Mouse (Mus musculus): Measurements from ENCODE around the gene Pak1.

Gene Pak1

GRCm38 (mm10) chr7:97777191-97777590 is 11.2 kb upstream of the Pak1 start:
- no peak for DNase-seq (ENCODE audit: low read depth, low spot score)

DNA sequence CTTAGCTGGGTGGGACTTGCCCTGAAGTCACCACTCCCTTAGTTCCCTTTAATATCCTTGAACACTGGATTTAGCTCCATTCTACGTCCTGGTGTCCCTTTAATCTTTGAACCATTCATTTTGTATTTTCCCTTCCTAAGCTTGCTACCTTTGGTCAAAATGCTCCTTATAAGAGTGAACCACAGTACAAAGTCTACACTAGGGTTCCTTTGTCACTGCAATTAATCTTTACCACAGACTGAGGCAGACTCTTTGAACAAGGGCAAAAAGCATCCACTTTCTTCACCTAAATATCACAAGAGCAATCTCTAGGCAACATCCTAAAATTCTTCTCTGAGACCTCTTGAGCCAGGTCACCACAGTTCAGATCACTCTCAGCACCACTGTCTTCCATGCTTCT is 8.1 kb upstream of the Pak1 start:
- no peak for DNase-seq (ENCODE audit: low read depth, low spot score)

GRCm38 (mm10) chr7:97780815-97781214 is 7.5 kb upstream of the Pak1 start:
- no peak for DNase-seq (ENCODE audit: low read depth, low spot score)

GRCm38 (mm10) chr7:97781496-97781895 is 6.8 kb upstream of the Pak1 start:
- no peak for DNase-seq (ENCODE audit: low read depth, low spot score)

GRCm38 (mm10) chr7:97783523-97783922 is 4.8 kb upstream of the Pak1 start:
- DNase-seq (ENCODE audit: low read depth, low spot score) = no peak

DNA sequence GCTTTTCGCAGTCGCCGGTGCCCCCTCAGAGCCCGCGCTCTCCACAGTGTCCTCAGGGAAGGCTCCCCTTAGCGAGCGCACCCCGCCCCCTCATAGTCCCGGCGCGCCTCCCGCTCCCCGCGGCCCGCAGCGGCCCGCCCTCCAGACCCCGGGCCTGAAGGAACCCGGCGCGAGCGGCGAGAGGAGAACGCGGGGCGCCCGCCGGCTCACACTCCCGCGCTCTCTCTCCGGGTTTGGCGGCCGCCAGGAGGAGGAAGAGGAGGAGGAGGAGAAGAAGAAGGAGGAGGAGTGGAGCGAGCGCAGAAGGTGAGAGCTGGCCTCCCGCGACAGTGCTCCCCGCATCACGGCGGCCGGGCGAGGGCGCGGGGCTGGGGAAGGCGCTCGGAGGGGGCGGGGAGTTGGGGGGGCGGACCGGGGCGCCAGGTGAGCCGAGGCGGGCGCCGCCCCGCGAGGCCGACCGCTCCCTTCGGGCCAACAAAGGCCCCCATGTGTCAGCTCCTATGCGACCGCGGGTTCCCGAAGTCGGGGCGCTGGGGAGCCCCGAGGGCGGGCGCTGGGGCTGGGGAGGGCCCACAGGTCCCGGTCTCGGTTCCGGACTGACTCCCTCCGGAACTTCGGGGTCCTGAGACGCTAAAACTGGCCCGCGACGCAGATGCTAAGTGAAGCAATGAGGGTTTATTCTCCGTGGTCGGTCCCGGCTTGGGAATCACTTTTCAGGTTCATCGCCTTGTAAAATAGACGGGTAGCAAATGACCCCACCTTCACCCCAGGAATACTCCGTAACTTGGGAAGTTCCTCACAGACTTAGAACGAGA is 535 bp downstream of the Pak1 start:
- DNase-seq (ENCODE audit: low read depth, low spot score) = no peak

- no peak for DNase-seq (ENCODE audit: low read depth, low spot score)
Measured at GRCm38 (mm10) chr7:97790272-97790671, 1.9 kb downstream of the Pak1 start.

DNA sequence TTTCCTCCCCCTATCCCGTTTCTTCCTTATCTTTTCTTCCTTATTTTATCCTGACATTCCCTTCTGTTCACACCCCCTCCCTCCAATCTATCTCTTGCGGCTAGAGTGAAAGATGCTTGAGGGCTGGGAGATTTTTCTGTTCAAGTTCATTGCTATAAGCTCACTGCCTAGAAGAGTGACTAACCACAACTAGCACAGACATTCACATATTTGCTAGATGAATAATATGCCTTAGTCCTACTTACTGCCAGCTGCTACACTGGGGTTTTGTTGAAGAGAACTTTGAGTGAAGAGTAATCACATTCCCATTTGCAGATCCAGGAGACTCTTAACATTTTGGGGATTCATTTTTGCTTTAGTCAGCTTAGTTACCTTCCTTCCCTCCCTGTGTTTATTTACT is 4.0 kb downstream of the Pak1 start:
- DNase-seq (ENCODE audit: low read depth, low spot score) = no peak

DNA sequence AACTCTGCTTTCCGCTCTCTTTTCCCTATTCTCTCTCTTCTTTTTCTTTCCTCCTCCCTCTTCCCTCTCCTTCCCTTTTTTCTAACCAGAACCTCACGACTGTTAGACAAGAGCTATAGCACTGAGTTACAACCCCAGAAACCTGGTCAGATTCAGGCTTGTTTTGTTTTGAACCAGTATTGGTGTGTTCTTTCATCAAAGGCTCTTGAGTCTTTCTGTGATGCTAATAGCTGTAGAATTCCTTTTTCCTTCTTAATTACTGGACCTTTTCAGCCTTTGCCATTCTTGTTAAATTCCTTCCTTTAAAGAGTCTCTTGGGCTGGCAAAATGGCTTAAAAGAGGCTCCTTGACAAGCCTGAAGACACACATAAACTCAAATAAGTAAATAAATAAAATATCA is 14.8 kb downstream of the Pak1 start:
- no peak for DNase-seq (ENCODE audit: low read depth, low spot score)

- DNase-seq (ENCODE audit: low read depth, low spot score) = no peak
Measured at GRCm38 (mm10) chr7:97804245-97805066, 16.1 kb downstream of the Pak1 start.

DNA sequence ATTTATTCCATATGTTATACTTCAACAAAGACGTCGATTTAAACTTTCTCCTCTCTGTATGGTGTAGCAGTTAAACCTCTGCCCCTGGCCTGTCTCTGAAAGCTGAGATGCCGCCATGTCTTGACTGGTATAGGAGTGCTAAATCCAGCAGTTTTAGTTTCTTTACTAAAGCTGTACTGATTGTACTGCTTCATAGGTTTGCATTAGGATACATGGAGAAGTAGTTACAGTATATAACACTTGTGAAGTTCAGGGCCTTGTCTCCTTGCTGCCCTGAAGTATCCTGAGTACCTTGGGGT is 16.7 kb downstream of the Pak1 start:
- DNase-seq (ENCODE audit: low read depth, low spot score) = no peak

GRCm38 (mm10) chr7:97809307-97809706 is 21.0 kb downstream of the Pak1 start:
- no peak for DNase-seq (ENCODE audit: low read depth, low spot score)

DNA sequence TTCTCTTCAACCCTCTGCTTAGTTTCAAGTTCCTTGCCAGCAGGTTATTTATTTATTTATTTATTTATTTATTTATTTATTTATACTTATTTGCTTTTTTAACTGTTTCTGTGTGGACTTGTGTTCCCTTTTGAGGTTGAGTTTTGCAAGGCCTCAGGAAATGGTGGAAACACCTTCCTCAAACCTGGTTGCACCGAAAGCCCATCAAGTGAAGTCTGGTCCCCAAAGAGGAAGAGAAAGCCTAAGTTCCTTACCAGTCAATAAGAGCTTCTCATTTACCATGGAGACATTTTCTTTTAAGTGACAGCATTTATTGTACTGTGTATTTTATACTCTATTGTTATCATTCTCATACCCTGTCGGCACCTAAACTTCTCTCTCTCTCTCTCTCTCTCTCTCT is 33.5 kb downstream of the Pak1 start:
- no peak for DNase-seq (ENCODE audit: low read depth, low spot score)

DNA sequence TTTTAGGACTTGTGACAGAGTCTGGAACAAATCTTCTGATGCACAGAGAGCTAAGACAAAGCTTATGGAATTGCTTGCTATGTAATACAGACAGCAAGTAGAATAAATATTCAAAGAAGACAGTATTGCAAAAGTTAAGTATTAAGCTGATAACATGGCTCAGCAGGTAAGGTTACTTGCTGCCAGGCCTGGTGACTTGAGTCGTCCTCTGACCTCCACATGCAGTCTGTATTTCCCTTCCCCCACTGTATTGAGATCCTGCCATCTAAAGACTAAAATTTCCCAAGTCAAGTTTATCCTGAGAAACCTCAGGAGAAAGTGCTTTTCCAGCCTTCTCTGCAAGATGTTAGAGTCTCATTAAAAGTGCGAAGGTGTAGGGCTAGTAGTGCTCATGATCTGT is 40.8 kb downstream of the Pak1 start:
- no peak for DNase-seq (ENCODE audit: low read depth, low spot score)

DNA sequence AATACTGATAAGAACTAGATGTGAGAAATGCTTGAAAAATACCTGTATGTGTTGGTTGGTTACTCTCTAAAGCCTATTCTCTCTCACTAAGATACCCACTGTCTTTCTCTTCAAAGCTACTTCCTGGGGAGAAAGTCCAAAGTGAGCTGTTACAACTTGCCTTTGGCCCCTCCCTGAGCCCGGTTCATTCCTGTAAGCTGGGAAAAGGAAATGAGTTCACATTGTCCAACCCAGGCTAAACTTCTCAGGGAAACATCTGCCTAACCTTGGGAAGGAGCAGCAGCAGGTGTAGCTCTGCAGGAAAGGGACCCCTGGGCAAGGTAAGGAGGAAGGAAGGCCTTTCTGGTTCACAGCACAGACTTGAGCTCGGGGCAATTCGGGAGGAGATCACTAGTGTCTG is 42.4 kb downstream of the Pak1 start:
- DNase-seq (ENCODE audit: low read depth, low spot score) = no peak

DNA sequence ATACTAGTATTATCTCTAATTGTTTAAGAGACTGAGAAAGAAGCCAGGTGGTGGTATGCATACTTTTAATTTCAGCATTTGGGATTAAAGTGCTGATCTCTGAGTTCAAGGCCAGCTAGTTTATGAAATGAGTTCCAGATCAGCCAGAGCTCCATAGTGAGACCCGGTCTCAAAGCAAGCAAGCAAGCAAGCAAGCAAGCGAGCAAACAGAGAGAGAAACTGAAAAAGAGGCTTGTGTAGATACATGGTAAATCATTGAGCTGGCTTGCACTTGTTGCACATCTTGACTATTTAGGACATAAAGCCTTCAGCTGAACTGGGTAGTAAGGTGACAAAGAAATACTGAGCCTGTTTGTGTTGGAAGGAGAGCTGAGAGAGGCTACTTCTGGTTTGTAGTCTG is 44.6 kb downstream of the Pak1 start:
- DNase-seq (ENCODE audit: low read depth, low spot score) = no peak

- no peak for DNase-seq (ENCODE audit: low read depth, low spot score)
Measured at GRCm38 (mm10) chr7:97838574-97838973, 50.2 kb downstream of the Pak1 start.

GRCm38 (mm10) chr7:97841311-97841710 is 53.0 kb downstream of the Pak1 start:
- DNase-seq (ENCODE audit: low read depth, low spot score) = peak; percentile 80

GRCm38 (mm10) chr7:97842332-97842731 is 54.0 kb downstream of the Pak1 start:
- DNase-seq (ENCODE audit: low read depth, low spot score) = no peak

GRCm38 (mm10) chr7:97842806-97843570 is 54.6 kb downstream of the Pak1 start:
- peak; percentile 90 for DNase-seq (ENCODE audit: low read depth, low spot score)

- no peak for DNase-seq (ENCODE audit: low read depth, low spot score)
Measured at GRCm38 (mm10) chr7:97844419-97844818, 56.1 kb downstream of the Pak1 start.

DNA sequence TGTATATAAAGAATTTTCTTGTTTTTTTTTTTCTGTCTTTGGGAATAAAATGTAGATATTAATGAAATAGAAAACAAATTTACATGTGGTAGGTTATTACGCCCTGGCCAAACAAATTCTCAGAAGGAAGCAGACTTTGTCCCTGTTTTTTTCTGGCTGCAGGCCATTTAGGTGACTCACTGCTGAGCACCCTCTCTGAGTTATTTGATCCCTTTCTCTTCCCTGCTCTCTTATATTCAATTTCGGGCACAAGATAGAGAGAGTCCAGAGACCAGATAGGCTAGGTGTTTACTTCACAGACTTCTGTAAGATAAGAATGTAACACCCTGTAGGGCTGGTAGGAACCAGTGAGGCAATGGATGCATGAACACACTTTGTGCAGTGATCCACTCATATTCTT is 57.2 kb downstream of the Pak1 start:
- DNase-seq (ENCODE audit: low read depth, low spot score) = no peak
